Mouse (Mus musculus) liver, embryonic 14.5 days (tissue): ENCODE data around the gene Gjd3. TPM values are rescaled to one million over a fixed set of nuclear protein-coding genes. Genes with fewer than 3 reads are reported as not detected.

Experiments
- ATAC-seq: fragments of 200-750 bp; cut with Nextera tagmentation; 2 replicates; pipeline ENCODE4 v1.8.0; 2017; ENCODE audit warnings: moderate number of reproducible peaks, mild to moderate bottlenecking, moderate library complexity; ENCODE audit not compliant: insufficient read depth
- DNase-seq, 3 experiments: peaks; one replicate each; pipeline ENCODE4 v3.0.0-alpha.2; 2012 to 2013; ENCODE audit warnings: low read depth in 3 of 3, low spot score in 3 of 3
- H3K27ac ChIP-seq: fragments of 300-500 bp; sonication (generic); 2 replicates; pipeline ENCODE4 v1.5.1; 2014; ENCODE audit warnings: moderate library complexity, mild to moderate bottlenecking, control low read depth, inconsistent platforms
- H3K27me3 ChIP-seq: fragments of 300-500 bp; sonication (generic); 2 replicates; pipeline ENCODE4 v1.6.1; 2014; ENCODE audit warnings: mild to moderate bottlenecking, low read length, moderate library complexity; ENCODE audit not compliant: control insufficient read depth, insufficient read depth
- H3K36me3 ChIP-seq: fragments of 300-500 bp; sonication (generic); replicated peaks from 2 replicates; pipeline ENCODE4 v1.6.1; 2014; ENCODE audit warnings: low read depth; ENCODE audit not compliant: control insufficient read depth, insufficient read depth
- H3K4me1 ChIP-seq, 2 experiments: fragments of 200-500 bp in 1 of 2; fragments of 300-500 bp in 1 of 2; sonication (generic) in 1 of 2; replicated peaks; 2 replicates each; pipeline ENCODE4 v1.6.1; 2012 to 2014; ENCODE audit warnings: antibody characterized with exemption in 1 of 2, inconsistent platforms in 1 of 2, low read length in 1 of 2; ENCODE audit not compliant: control insufficient read depth in 2 of 2, insufficient read depth in 2 of 2
- H3K4me2 ChIP-seq: fragments of 300-500 bp; sonication (generic); 2 replicates; pipeline ENCODE4 v1.6.1; 2014; ENCODE audit warnings: low read depth, mild to moderate bottlenecking, control low read depth, moderate library complexity
- H3K4me3 ChIP-seq, 2 experiments: fragments of 200-500 bp in 1 of 2; fragments of 300-500 bp in 1 of 2; sonication (generic) in 1 of 2; 2 replicates each; pipeline ENCODE4 v1.5.1; 2012 to 2014; ENCODE audit warnings: low read depth in 2 of 2, low read length in 2 of 2, mild to moderate bottlenecking in 2 of 2, control low read depth in 1 of 2, inconsistent platforms in 1 of 2, moderate library complexity in 1 of 2; ENCODE audit not compliant: insufficient read depth in 1 of 2
- H3K9ac ChIP-seq: fragments of 300-500 bp; sonication (generic); replicated peaks from 2 replicates; pipeline ENCODE4 v1.6.1; 2014; ENCODE audit warnings: mild to moderate bottlenecking, control low read depth, moderate library complexity
- H3K9me3 ChIP-seq: fragments of 300-500 bp; sonication (generic); 2 replicates; pipeline ENCODE4 v1.6.1; 2016; ENCODE audit warnings: low read length, mixed read lengths; ENCODE audit not compliant: control insufficient read depth
- CTCF ChIP-seq: IDR thresholded peaks from 2 replicates; pipeline ENCODE4 v1.5.1; 2016; ENCODE audit warnings: antibody characterized with exemption, low read depth, control low read depth
- EP300 ChIP-seq: IDR thresholded peaks from 2 replicates; pipeline ENCODE4 v1.6.1; 2016; ENCODE audit warnings: antibody characterized with exemption, low read depth
- WGBS: fragments of 180-500 bp; shearing (Covaris S2); extraction: QIAGEN DNeasy Blood & Tissue Kit; methylation state at CpG from one replicate; pipeline ENCODE4 v1.1.7; 2014; ENCODE audit not compliant: insufficient replicate concordance; 5-methylcytosine and 5-hydroxymethylcytosine counted together
- polyA plus RNA-seq, 2 experiments: library from polyadenylated mRNA; depleted of rRNA in 1 of 2; stranded (reverse) in 1 of 2; unstranded in 1 of 2; fragments of >200 nt; fragmentation: Nextera tagmentation in 1 of 2; extraction: Ambion mirVana in 1 of 2; gene quantifications; 2 replicates each; pipeline versions ENCODE4 v1.2.1 to v1.2.3; 2012 to 2014

Gene Gjd3
- polyA plus RNA-seq, 2 experiments = not detected

- Histone ChIP-seq H3K27ac (no peak overlapping the region), H3K4me3 (peak overlapping the region; percentile 56 to 64), H3K4me1 (peaks cover 3 to 21% of the 10 kb centered on the region in 2 experiments; a peak in 3 of 4 replicates), H3K27me3 (peaks cover 51% of the 10 kb centered on the region), H3K36me3 (no peaks in the 10 kb centered on the region), H3K4me2 (peak overlapping the region; percentile 89), H3K9ac (peak overlapping the region; percentile 42), H3K9me3 (no peaks in the 10 kb centered on the region)
- TF ChIP-seq EP300 (no peak), CTCF (no peak; the same call in 1 of the 2 replicates)
- under 1% methylated on average over 45 of the region's 53 CpGs for WGBS
- ATAC-seq (peak; percentile 24; the same call in 1 of the 2 replicates), DNase-seq (no peak)
Observed at GRCm38 (mm10) chr11:98960313-98960906, 22.4 kb downstream of the Gjd3 start.

- WGBS = under 1% methylated on average over 42 of the region's 43 CpGs
- Histone ChIP-seq H3K4me2 (peak overlapping the region; percentile 89), H3K27ac (peak overlapping the region; percentile 1), H3K27me3 (peaks cover 46% of the 10 kb centered on the region), H3K9me3 (no peaks in the 10 kb centered on the region), H3K4me3 (peak overlapping the region; percentile 56 to 64), H3K4me1 (peaks cover 3 to 20% of the 10 kb centered on the region in 2 experiments; a peak in 3 of 4 replicates), H3K9ac (peak overlapping the region; percentile 32), H3K36me3 (no peaks in the 10 kb centered on the region)
- peak; percentile 66 to 72 (median 68) for DNase-seq
- TF ChIP-seq CTCF (no peak), EP300 (no peak)
- ATAC-seq = peak; percentile 70
Observed at GRCm38 (mm10) chr11:98959437-98960312, 23.1 kb downstream of the Gjd3 start.

- Histone ChIP-seq H3K36me3 (no peaks in the 10 kb centered on the region), H3K27me3 (peaks cover 15% of the 10 kb centered on the region), H3K9me3 (no peaks in the 10 kb centered on the region), H3K4me3 (no peak overlapping the region), H3K4me2 (no peak overlapping the region), H3K9ac (no peak overlapping the region), H3K4me1 (peaks cover 7 to 23% of the 10 kb centered on the region in 2 experiments; a peak in 3 of 4 replicates), H3K27ac (no peak overlapping the region)
- DNase-seq = no peak
- no peak for ATAC-seq
- 61% methylated on average over 10 of the region's 10 CpGs for WGBS
- TF ChIP-seq EP300 (no peak), CTCF (no peak)
Observed at GRCm38 (mm10) chr11:98956340-98956739, 26.5 kb downstream of the Gjd3 start.

GRCm38 (mm10) chr11:98955707-98956235, 27.0 kb downstream of the Gjd3 start:
- Histone ChIP-seq H3K4me1 (peaks cover 7 to 23% of the 10 kb centered on the region in 2 experiments; a peak in 3 of 4 replicates), H3K27ac (no peak overlapping the region), H3K27me3 (peaks cover 9% of the 10 kb centered on the region), H3K4me2 (no peak overlapping the region), H3K9ac (no peak overlapping the region), H3K9me3 (no peaks in the 10 kb centered on the region), H3K36me3 (no peaks in the 10 kb centered on the region), H3K4me3 (no peak overlapping the region)
- no peak for ATAC-seq
- 42% methylated on average over 7 of the region's 7 CpGs for WGBS
- TF ChIP-seq CTCF = no peak
- TF ChIP-seq EP300 = no peak
- DNase-seq = no peak
